Mouse (Mus musculus) C2C12 (cell line): ENCODE measurements around the gene Ankrd36. TPM values are rescaled to one million over a fixed set of nuclear protein-coding genes. Genes with fewer than 3 reads are reported as not detected.

Experiments
- H3K27me3 ChIP-seq: one replicate; pipeline ENCODE4 v1.6.1; 2011; ENCODE audit not compliant: control insufficient read depth, insufficient read depth, insufficient read length
- H3K36me3 ChIP-seq: one replicate; pipeline ENCODE4 v1.6.1; 2011; ENCODE audit not compliant: control insufficient read depth, insufficient read depth
- H3K4me3 ChIP-seq: one replicate; pipeline ENCODE4 v1.5.1; 2011; ENCODE audit warnings: mild to moderate bottlenecking, control low read depth; ENCODE audit not compliant: poor library complexity, insufficient read depth, severe bottlenecking
- H3K79me2 ChIP-seq: one replicate; pipeline ENCODE4 v1.6.1; 2011; ENCODE audit not compliant: control insufficient read depth, insufficient read depth
- H3K79me3 ChIP-seq: one replicate; pipeline ENCODE4 v1.6.1; 2011; ENCODE audit warnings: low read depth, control low read depth
- H3ac ChIP-seq: one replicate; pipeline ENCODE3; 2011; ENCODE audit warnings: low read depth; ENCODE audit not compliant: control insufficient read depth, insufficient read length
- CEBPB ChIP-seq: IDR thresholded peaks from one replicate; pipeline ENCODE4 v1.6.1; 2011; ENCODE audit warnings: low read depth, mild to moderate bottlenecking, control low read depth, moderate library complexity
- CTCF ChIP-seq: IDR thresholded peaks from one replicate; pipeline ENCODE4 v1.5.1; 2011; ENCODE audit not compliant: control insufficient read depth, insufficient read depth, insufficient read length
- FOSL1 ChIP-seq: IDR thresholded peaks from one replicate; pipeline ENCODE4 v1.8.0; 2011; ENCODE audit warnings: mild to moderate bottlenecking, low read length; ENCODE audit not compliant: poor library complexity, insufficient read depth, severe bottlenecking
- MAX ChIP-seq: IDR thresholded peaks from one replicate; pipeline ENCODE4 v1.6.1; 2011; ENCODE audit warnings: mild to moderate bottlenecking, control low read depth
- MYOD1 ChIP-seq: IDR thresholded peaks from one replicate; pipeline ENCODE4 v1.6.1; 2011; ENCODE audit warnings: low read depth; ENCODE audit not compliant: control insufficient read depth, insufficient read length
- MYOG ChIP-seq: IDR thresholded peaks from one replicate; pipeline ENCODE4 v1.6.1; 2011; ENCODE audit not compliant: control insufficient read depth, insufficient read length; ENCODE audit errors: extremely low read depth
- USF1 ChIP-seq: IDR thresholded peaks from one replicate; pipeline ENCODE4 v1.6.1; 2011; ENCODE audit warnings: low read depth, mild to moderate bottlenecking, control low read depth, moderate library complexity
- polyA plus RNA-seq: library from polyadenylated mRNA; unstranded; fragments of >200 nt; fragmentation: generic; extraction: Trizol; gene quantifications from one replicate; pipeline ENCODE4 v1.2.1, GENCODE M21; 2012; ENCODE audit warnings: missing spikeins

Gene Ankrd36
- polyA plus RNA-seq, 1 experiment, result not detected

DNA sequence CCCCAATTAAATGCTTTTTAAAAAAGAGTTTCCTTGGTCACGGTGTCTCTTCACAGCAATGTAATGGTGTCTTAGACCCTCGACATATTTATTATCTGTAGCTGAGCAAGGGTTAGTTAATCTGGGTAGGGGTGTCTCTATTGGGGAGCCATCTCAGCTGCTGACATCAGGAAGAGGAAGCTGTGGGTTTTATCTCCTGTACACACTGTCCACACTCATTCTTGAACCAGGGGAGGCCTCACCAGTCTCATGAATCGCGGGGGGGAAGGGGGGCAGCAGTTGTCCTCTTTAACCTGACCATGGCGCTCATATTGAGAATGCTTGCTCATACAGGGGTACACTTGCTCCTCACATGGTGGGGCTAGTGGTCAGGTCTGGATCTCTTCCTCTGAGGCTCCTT lies 1.4 kb upstream of the Ankrd36 start:
- no peaks in the 10 kb centered on the region for H3K79me3 ChIP-seq
- no peaks in the 10 kb centered on the region for H3K36me3 ChIP-seq
- H3K79me2 ChIP-seq, result no peaks in the 10 kb centered on the region
- H3K27me3 ChIP-seq, result no peaks in the 10 kb centered on the region
- H3K4me3 ChIP-seq, result no peak overlapping the region
- no peak overlapping the region for H3ac ChIP-seq
- TF ChIP-seq USF1, result no peak
- no peak for TF ChIP-seq MAX
- TF ChIP-seq MYOG, result no peak
- TF ChIP-seq CEBPB, result no peak
- TF ChIP-seq CTCF, result no peak
- TF ChIP-seq FOSL1, result no peak
- TF ChIP-seq MYOD1, result no peak

GRCm38 (mm10) chr11:5571856-5572255 lies 2.4 kb downstream of the Ankrd36 start:
- Histone ChIP-seq H3K36me3 (no peaks in the 10 kb centered on the region), H3K79me3 (no peaks in the 10 kb centered on the region), H3K4me3 (no peak overlapping the region), H3K27me3 (no peaks in the 10 kb centered on the region), H3ac (no peak overlapping the region), H3K79me2 (no peaks in the 10 kb centered on the region)
- TF ChIP-seq MYOD1, result no peak
- TF ChIP-seq MAX, result no peak
- TF ChIP-seq MYOG, result no peak
- no peak for TF ChIP-seq FOSL1
- no peak for TF ChIP-seq CTCF
- TF ChIP-seq CEBPB, result no peak
- no peak for TF ChIP-seq USF1

DNA sequence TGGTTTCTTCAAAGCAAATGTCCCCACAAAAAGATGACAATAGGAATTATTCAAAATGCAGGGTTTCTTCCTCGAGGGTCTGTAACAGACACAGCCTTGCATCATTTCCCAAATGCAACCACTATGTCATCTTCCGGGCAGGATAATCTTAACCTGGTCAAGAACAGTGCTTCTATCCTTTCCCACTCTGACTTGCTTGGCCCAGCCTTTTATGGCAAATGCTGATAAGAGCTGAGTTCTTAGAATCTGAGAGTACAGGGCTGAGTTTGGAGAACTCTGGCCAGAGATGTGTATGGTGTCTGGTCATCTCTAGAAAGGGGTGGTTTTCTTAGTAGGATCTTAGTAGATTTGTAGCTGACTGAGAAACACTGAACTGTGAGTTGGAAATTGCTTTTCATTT lies 4.3 kb downstream of the Ankrd36 start:
- TF ChIP-seq CTCF (no peak), FOSL1 (no peak), MAX (no peak), MYOD1 (no peak), USF1 (no peak), MYOG (no peak), CEBPB (no peak)
- H3K79me3 ChIP-seq, result no peaks in the 10 kb centered on the region
- H3K36me3 ChIP-seq, result no peaks in the 10 kb centered on the region
- no peak overlapping the region for H3K4me3 ChIP-seq
- no peaks in the 10 kb centered on the region for H3K79me2 ChIP-seq
- no peak overlapping the region for H3ac ChIP-seq
- no peaks in the 10 kb centered on the region for H3K27me3 ChIP-seq

DNA sequence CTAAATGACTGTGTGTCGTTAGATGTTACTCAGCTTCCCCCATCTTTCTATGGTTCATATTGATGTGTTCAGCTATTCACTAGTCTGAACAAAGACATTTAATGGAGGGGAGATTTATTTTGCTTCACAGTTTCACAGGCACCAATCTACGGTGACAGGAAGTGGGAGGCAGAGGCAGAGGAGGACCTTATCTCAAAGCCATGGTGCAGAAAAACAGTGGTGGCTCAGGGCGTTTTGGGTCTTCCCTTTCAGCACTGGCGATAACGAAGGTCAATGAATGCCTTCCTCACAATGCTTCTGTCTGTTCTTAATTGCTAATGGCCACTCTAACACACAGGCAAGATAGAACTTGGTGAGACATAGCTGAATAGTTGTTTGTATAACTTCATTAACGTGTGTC lies 5.6 kb downstream of the Ankrd36 start:
- H3K4me3 ChIP-seq, result no peak overlapping the region
- no peaks in the 10 kb centered on the region for H3K27me3 ChIP-seq
- no peak for TF ChIP-seq MAX
- no peak for TF ChIP-seq CTCF
- TF ChIP-seq MYOG, result no peak
- no peak for TF ChIP-seq FOSL1
- no peak for TF ChIP-seq USF1
- no peak for TF ChIP-seq MYOD1
- no peak for TF ChIP-seq CEBPB
- H3K79me2 ChIP-seq, result no peaks in the 10 kb centered on the region
- H3K36me3 ChIP-seq, result no peaks in the 10 kb centered on the region
- H3K79me3 ChIP-seq, result no peaks in the 10 kb centered on the region
- H3ac ChIP-seq, result no peak overlapping the region

DNA sequence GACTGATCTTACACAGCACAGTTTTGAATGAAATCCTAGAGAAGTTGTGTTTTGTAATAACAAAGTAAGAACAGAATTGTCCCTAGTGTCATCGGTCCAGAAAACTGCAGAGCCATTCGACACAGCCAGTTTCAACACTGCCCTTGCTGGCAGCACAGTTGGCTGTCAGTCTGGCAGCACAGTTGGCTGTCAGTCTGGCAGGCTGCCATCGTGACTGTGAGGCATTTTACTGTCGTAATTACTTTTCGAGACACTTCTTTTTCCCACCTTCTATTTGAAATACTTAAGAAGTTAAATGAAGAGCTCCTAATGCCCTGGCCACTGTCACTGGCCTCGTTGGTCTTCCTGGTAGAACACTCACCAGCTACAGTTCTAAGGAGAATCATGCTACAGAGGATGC lies 22.9 kb downstream of the Ankrd36 start:
- no peak overlapping the region for H3ac ChIP-seq
- TF ChIP-seq USF1 (no peak), FOSL1 (no peak), CEBPB (no peak), CTCF (no peak), MAX (no peak), MYOG (no peak), MYOD1 (no peak)
- H3K79me2 ChIP-seq, result no peaks in the 10 kb centered on the region
- H3K27me3 ChIP-seq, result no peaks in the 10 kb centered on the region
- no peaks in the 10 kb centered on the region for H3K79me3 ChIP-seq
- H3K36me3 ChIP-seq, result no peaks in the 10 kb centered on the region
- no peak overlapping the region for H3K4me3 ChIP-seq

GRCm38 (mm10) chr11:5595381-5595791 lies 25.9 kb downstream of the Ankrd36 start:
- TF ChIP-seq FOSL1 (no peak), MAX (no peak), CEBPB (no peak), USF1 (no peak), MYOD1 (no peak), MYOG (no peak), CTCF (no peak)
- H3K79me3 ChIP-seq, result no peaks in the 10 kb centered on the region
- H3K79me2 ChIP-seq, result no peaks in the 10 kb centered on the region
- no peak overlapping the region for H3K4me3 ChIP-seq
- H3ac ChIP-seq, result no peak overlapping the region
- no peaks in the 10 kb centered on the region for H3K36me3 ChIP-seq
- H3K27me3 ChIP-seq, result no peaks in the 10 kb centered on the region
